Mouse (Mus musculus): Measurements from ENCODE around the gene Gm13272. TPM values are rescaled to one million over a fixed set of nuclear protein-coding genes. Genes with fewer than 3 reads are reported as not detected.
A peak's percentile ranks its signal among the peaks of the same experiment; 100 is the strongest.
"Not testable (repeated sequence)": the region's sequence is repeated elsewhere in the genome, so short reads cannot be mapped to it uniquely, and the experiment has no call there.

Gene Gm13272
- polyA plus RNA-seq, 1 experiment: not detected

- not testable (repeated sequence) for H3K27me3 ChIP-seq (ENCODE audit: control insufficient read depth, insufficient read depth, low read length); H3K27ac ChIP-seq (ENCODE audit: control insufficient read depth, insufficient read depth, low read depth, low read length)
- H3K4me3 ChIP-seq (ENCODE audit: control insufficient read depth, low read depth, low read length): peak overlapping the region; percentile 52
These were observed 22.0 kb upstream of the Gm13272 start for GRCm38 (mm10) chr4:88757628-88758031.

DNA sequence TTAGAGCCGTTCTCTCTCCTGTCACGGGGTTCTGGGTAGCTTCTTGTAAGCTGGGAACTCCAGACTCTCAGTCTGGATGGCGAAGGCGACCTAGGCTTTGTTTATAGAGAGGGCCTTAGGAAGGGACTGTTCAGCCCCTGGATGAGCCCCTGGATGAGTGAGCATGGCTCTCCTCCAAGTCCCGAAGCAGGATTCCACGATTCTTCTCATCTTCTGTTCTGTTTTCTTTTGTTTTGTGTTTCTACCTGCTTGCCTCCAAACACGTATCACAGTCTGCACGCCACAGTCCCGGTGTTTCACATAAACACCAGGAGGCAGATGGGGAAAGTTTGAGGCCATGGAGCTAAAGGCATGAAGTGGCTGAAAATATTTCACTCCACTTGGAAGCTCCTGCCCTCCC, 20.9 kb upstream of the Gm13272 start:
- H3K4me3 ChIP-seq (ENCODE audit: control insufficient read depth, low read depth, low read length); H3K27ac ChIP-seq (ENCODE audit: control insufficient read depth, insufficient read depth, low read depth, low read length); H3K4me1 ChIP-seq (ENCODE audit: control insufficient read depth, insufficient read depth, low read length); H3K36me3 ChIP-seq (ENCODE audit: control insufficient read depth, insufficient read depth, low read length); H3K27me3 ChIP-seq (ENCODE audit: control insufficient read depth, insufficient read depth, low read length): not testable (repeated sequence)

More at GRCm38 (mm10) chr4:88757628-88758031, 22.0 kb upstream of the Gm13272 start:
- not testable (repeated sequence) for H3K4me1 ChIP-seq (ENCODE audit: control insufficient read depth, insufficient read depth, low read length); H3K36me3 ChIP-seq (ENCODE audit: control insufficient read depth, insufficient read depth, low read length)
- TF ChIP-seq POLR2A (IDR thresholded peaks at IDR 0.05; ENCODE audit: control insufficient read depth, low read depth, low read length) (peak; percentile 27; the same call in 1 of the 2 replicates), CTCF (IDR thresholded peaks at IDR 0.05; ENCODE audit: control insufficient read depth, insufficient read depth, insufficient replicate concordance, low read depth, low read length) (peak; percentile 59; the same call in 1 of the 2 replicates)

DNA sequence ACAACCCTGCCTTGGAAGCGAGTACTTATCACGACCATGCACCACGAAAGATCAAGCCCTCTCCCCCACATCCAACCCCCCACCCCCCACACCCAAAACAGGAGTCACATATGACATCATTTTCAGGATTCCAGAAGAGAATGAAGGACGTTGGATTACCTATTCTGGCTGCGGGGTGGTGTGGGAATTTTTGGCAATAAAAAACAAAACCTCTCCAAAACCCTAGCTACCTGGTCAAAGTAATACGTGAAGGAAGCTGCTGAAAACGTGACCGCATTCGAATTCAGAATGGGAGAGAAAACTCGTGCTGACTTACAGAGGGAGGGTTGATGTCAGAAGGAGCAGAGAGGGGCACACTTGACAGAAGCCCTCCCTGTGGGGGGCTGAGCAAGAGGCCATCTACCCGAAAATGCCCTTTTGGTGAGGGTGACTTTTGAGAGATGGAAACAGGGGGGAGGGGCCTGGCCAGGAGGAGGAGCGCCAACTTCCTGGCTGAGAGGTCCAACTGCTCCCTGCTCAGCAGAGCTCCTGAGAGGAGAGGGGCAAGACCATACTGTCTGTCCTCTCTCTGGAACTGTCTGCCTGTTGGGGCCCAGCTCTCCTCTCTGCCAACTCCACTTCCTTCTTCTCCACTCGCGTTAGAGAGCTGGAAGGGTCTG, 19.9 kb upstream of the Gm13272 start, which contains the start of gene Gm13283:
Gene Gm13283, plus strand, starts transcription at position 510 of the 659 bp plus-strand sequence.
- not testable (repeated sequence) for H3K27me3 ChIP-seq (ENCODE audit: control insufficient read depth, insufficient read depth, low read length); H3K4me3 ChIP-seq (ENCODE audit: control insufficient read depth, low read depth, low read length); H3K27ac ChIP-seq (ENCODE audit: control insufficient read depth, insufficient read depth, low read depth, low read length); H3K36me3 ChIP-seq (ENCODE audit: control insufficient read depth, insufficient read depth, low read length); H3K4me1 ChIP-seq (ENCODE audit: control insufficient read depth, insufficient read depth, low read length)

- not testable (repeated sequence) for H3K36me3 ChIP-seq (ENCODE audit: control insufficient read depth, insufficient read depth, low read length); H3K27me3 ChIP-seq (ENCODE audit: control insufficient read depth, insufficient read depth, low read length); H3K4me1 ChIP-seq (ENCODE audit: control insufficient read depth, insufficient read depth, low read length); H3K4me3 ChIP-seq (ENCODE audit: control insufficient read depth, low read depth, low read length); H3K27ac ChIP-seq (ENCODE audit: control insufficient read depth, insufficient read depth, low read depth, low read length)
These were observed 19.2 kb upstream of the Gm13272 start for GRCm38 (mm10) chr4:88760431-88760830.

- not testable (repeated sequence) for H3K4me3 ChIP-seq (ENCODE audit: control insufficient read depth, low read depth, low read length); H3K27ac ChIP-seq (ENCODE audit: control insufficient read depth, insufficient read depth, low read depth, low read length); H3K4me1 ChIP-seq (ENCODE audit: control insufficient read depth, insufficient read depth, low read length); H3K27me3 ChIP-seq (ENCODE audit: control insufficient read depth, insufficient read depth, low read length); H3K36me3 ChIP-seq (ENCODE audit: control insufficient read depth, insufficient read depth, low read length)
These were observed 17.9 kb upstream of the Gm13272 start for GRCm38 (mm10) chr4:88761776-88762175.

DNA sequence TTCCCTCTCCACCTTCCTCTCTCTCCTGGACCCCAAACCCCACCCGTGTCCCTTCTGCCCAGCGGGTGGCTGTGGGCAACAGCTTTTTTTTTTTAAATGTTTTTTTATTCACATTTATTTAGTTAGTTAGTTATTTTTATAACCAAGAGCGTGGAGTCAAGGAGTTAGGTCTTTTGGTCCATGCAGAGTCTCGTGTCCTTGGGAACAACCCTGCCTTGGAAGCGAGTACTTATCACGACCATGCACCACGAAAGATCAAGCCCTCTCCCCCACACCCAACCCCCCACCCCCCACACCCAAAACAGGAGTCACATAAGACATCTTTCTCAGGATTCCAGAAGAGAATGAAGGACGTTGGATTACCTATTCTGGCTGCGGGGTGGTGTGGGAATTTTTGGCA, 17.3 kb upstream of the Gm13272 start:
- H3K4me3 ChIP-seq (ENCODE audit: control insufficient read depth, low read depth, low read length); H3K36me3 ChIP-seq (ENCODE audit: control insufficient read depth, insufficient read depth, low read length); H3K27me3 ChIP-seq (ENCODE audit: control insufficient read depth, insufficient read depth, low read length); H3K4me1 ChIP-seq (ENCODE audit: control insufficient read depth, insufficient read depth, low read length); H3K27ac ChIP-seq (ENCODE audit: control insufficient read depth, insufficient read depth, low read depth, low read length): not testable (repeated sequence)

DNA sequence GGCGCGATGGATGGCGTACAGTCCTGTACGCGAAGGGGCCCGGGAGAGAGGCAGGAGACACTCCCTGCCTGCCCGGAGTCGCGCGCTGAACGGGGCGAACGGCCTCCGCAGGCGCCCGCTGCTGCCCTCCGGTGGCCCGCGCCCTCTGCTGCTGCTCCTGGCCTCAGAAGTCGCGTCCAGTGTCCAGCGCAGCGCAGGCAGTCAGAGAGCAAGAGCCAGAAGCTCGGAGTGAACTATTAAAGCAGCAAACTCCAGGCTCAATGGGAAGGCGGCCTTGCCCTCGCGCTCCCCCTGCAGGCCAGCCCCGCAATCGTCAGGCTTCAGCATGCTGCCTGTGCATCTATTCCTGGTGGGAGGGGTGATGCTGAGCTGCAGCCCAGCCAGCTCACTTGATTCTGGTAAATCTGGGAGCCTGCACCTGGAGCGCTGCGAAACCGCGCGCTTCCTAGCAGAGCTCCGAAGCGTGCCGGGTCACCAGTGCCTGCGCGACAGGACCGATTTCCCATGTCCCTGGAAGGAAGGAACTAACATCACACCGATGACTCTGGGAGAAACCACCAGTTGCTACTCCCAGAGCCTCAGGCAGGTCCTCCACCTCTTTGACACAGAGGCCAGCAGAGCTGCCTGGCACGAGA, 16.1 kb upstream of the Gm13272 start:
- H3K27ac ChIP-seq (ENCODE audit: control insufficient read depth, insufficient read depth, low read depth, low read length); H3K36me3 ChIP-seq (ENCODE audit: control insufficient read depth, insufficient read depth, low read length); H3K27me3 ChIP-seq (ENCODE audit: control insufficient read depth, insufficient read depth, low read length); H3K4me3 ChIP-seq (ENCODE audit: control insufficient read depth, low read depth, low read length); H3K4me1 ChIP-seq (ENCODE audit: control insufficient read depth, insufficient read depth, low read length): not testable (repeated sequence)

DNA sequence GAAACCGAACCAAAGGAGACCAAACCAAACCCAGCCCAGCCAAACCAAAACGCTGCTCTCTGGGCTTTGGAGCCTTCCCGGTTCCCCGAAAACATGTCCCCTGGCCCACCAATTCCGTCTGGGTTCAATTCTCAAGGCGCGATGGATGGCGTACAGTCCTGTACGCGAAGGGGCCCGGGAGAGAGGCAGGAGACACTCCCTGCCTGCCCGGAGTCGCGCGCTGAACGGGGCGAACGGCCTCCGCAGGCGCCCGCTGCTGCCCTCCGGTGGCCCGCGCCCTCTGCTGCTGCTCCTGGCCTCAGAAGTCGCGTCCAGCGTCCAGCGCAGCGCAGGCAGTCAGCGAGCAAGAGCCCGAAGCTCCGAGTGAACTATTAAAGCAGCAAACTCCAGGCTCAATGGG, 6.1 kb upstream of the Gm13272 start, which contains the start of gene Gm13290:
Gene Gm13290, plus strand, starts transcription at position 301 of the 400 bp plus-strand sequence.
- H3K4me3 ChIP-seq (ENCODE audit: control insufficient read depth, low read depth, low read length); H3K27ac ChIP-seq (ENCODE audit: control insufficient read depth, insufficient read depth, low read depth, low read length); H3K4me1 ChIP-seq (ENCODE audit: control insufficient read depth, insufficient read depth, low read length); H3K36me3 ChIP-seq (ENCODE audit: control insufficient read depth, insufficient read depth, low read length); H3K27me3 ChIP-seq (ENCODE audit: control insufficient read depth, insufficient read depth, low read length): not testable (repeated sequence)

DNA sequence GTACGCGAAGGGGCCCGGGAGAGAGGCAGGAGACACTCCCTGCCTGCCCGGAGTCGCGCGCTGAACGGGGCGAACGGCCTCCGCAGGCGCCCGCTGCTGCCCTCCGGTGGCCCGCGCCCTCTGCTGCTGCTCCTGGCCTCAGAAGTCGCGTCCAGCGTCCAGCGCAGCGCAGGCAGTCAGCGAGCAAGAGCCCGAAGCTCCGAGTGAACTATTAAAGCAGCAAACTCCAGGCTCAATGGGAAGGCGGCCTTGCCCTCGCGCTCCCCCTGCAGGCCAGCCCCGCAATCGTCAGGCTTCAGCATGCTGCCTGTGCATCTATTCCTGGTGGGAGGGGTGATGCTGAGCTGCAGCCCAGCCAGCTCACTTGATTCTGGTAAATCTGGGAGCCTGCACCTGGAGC, 3.0 kb upstream of the Gm13272 start, which contains the start of gene Gm13289:
Gene Gm13289, plus strand, starts transcription at position 301 of the 400 bp plus-strand sequence.
- not testable (repeated sequence) for H3K27ac ChIP-seq (ENCODE audit: control insufficient read depth, insufficient read depth, low read depth, low read length); H3K27me3 ChIP-seq (ENCODE audit: control insufficient read depth, insufficient read depth, low read length); H3K4me3 ChIP-seq (ENCODE audit: control insufficient read depth, low read depth, low read length); H3K4me1 ChIP-seq (ENCODE audit: control insufficient read depth, insufficient read depth, low read length); H3K36me3 ChIP-seq (ENCODE audit: control insufficient read depth, insufficient read depth, low read length)

- not testable (repeated sequence) for H3K27ac ChIP-seq (ENCODE audit: control insufficient read depth, insufficient read depth, low read depth, low read length); H3K4me3 ChIP-seq (ENCODE audit: control insufficient read depth, low read depth, low read length); H3K36me3 ChIP-seq (ENCODE audit: control insufficient read depth, insufficient read depth, low read length); H3K27me3 ChIP-seq (ENCODE audit: control insufficient read depth, insufficient read depth, low read length); H3K4me1 ChIP-seq (ENCODE audit: control insufficient read depth, insufficient read depth, low read length)
These were observed 670 bp downstream of the Gm13272 start for GRCm38 (mm10) chr4:88780320-88780719.

- not testable (repeated sequence) for H3K4me3 ChIP-seq (ENCODE audit: control insufficient read depth, low read depth, low read length); H3K27me3 ChIP-seq (ENCODE audit: control insufficient read depth, insufficient read depth, low read length); H3K27ac ChIP-seq (ENCODE audit: control insufficient read depth, insufficient read depth, low read depth, low read length); H3K36me3 ChIP-seq (ENCODE audit: control insufficient read depth, insufficient read depth, low read length); H3K4me1 ChIP-seq (ENCODE audit: control insufficient read depth, insufficient read depth, low read length)
These were observed 2.2 kb downstream of the Gm13272 start, which contains the start of gene Ifnz for GRCm38 (mm10) chr4:88781831-88782230. Ifnz (plus strand) TSS chr4:88782131.

GRCm38 (mm10) chr4:88782335-88782734, 2.7 kb downstream of the Gm13272 start:
- H3K36me3 ChIP-seq (ENCODE audit: control insufficient read depth, insufficient read depth, low read length); H3K4me3 ChIP-seq (ENCODE audit: control insufficient read depth, low read depth, low read length); H3K4me1 ChIP-seq (ENCODE audit: control insufficient read depth, insufficient read depth, low read length); H3K27me3 ChIP-seq (ENCODE audit: control insufficient read depth, insufficient read depth, low read length); H3K27ac ChIP-seq (ENCODE audit: control insufficient read depth, insufficient read depth, low read depth, low read length): not testable (repeated sequence)

Measured in testis, adult 2 months (tissue).